ENCODE assay signal across 7 mouse cellular contexts in the genomic region with DNA sequence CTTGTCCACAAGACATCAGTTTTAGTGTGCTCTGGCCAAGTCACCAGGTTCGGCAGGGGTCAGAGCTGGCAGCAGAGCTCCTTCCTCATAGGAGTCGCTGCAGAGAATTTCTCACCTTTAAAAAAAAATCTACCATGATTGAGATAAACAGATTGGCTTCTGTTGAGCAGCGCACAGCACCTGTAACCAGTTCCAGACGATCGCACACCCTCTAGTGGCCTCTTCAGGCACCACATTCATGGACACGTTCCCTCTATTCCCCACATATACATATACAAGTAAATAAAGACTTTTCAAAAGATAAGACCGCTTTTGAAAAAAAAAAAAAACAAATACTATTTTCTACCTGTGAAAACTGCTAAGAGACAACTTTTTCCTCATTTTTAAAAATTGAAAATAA.
DNase-seq lines count a peak whose midpoint lies in the region; ATAC-seq and TF ChIP-seq lines count a peak whose summit lies in the region.

No protein-coding gene starts in this region.

- intact Hi-C loops in left cerebral cortex, postnatal 36 days (cut with DNase I) = no loop called here

- H3K4me3 ChIP-seq in spleen, adult 2 months (ENCODE audit: extremely low read depth, insufficient read depth, insufficient read length) = no peak overlapping the region

- H3K4me1 ChIP-seq in spleen, adult 2 months (ENCODE audit: control insufficient read depth, insufficient read depth, insufficient read length) = no peaks in the 10 kb centered on the region

- peak; percentile 72 for ATAC-seq in granulocyte monocyte progenitor cell, adult 5-6 weeks (replicated peaks; ENCODE audit: poor library complexity, severe bottlenecking)

- no peaks in the 10 kb centered on the region for H3K36me3 ChIP-seq in spleen, adult 2 months (ENCODE audit: control insufficient read depth, insufficient read depth, low read length)

- no peak overlapping the region for H3K27ac ChIP-seq in spleen, adult 2 months (ENCODE audit: insufficient read depth, low read length)

- TF ChIP-seq POLR2A in spleen, adult 2 months (IDR thresholded peaks at IDR 0.05; ENCODE audit: low read depth, low read length) = no peak

- DNase-seq in spleen, adult 2 months (ENCODE audit: low read depth in 1 of 2, low spot score in 2 of 2) = peak in 1 of 2 experiments; percentile 17
- DNase-seq in spleen, postnatal 4 days (ENCODE audit: low spot score in 2 of 2) = no peak
- DNase-seq in adrenal gland, postnatal 10 days = peak; percentile 56
- peak; percentile 69 for DNase-seq in embryo, embryonic 10 days (ENCODE audit: low spot score)
- peak; percentile 15 to 37 for DNase-seq in left cerebral cortex, postnatal 36 days (ENCODE audit: low spot score in 2 of 2)
- peak; percentile 64 for DNase-seq in retina, embryonic 14.5 days (ENCODE audit: low spot score)

- 39% methylated on average over 7 of the region's 7 CpGs for WGBS in spleen, adult 2 months

- TF ChIP-seq CTCF in spleen, adult 2 months (IDR thresholded peaks at IDR 0.05; ENCODE audit: extremely low read depth, insufficient read depth, insufficient read length, insufficient replicate concordance) = 0 out of 2 replicates have a peak, but pooled peaks have one; percentile 7

- no peaks in the 10 kb centered on the region for H3K27me3 ChIP-seq in spleen, adult 2 months (ENCODE audit: control insufficient read depth, insufficient read depth, low read length)

Comparison
In these comparisons a context has a peak if more than half of its experiments do, and no peak if none do; other contexts are left out.
1. DNase-seq: peak in adrenal gland, postnatal 10 days (single experiment), embryo, embryonic 10 days (single experiment), left cerebral cortex, postnatal 36 days (2 of 2) and retina, embryonic 14.5 days (single experiment); none in spleen, postnatal 4 days (0 of 2).